Mouse (Mus musculus) embryonic stem cell, embryonic (primary cell): ENCODE measurements at regions not wholly inside any gene's neighbourhood (a gene's known extent, or its start where the extent isn't known, plus 50 kb on each side); places are given as distances from the start of the nearest gene placed in this dataset.
"Not testable (repeated sequence)": the region's sequence is repeated elsewhere in the genome, so short reads cannot be mapped to it uniquely, and the experiment has no call there.

ENCODE experiments used
- CTCF ChIA-PET, 4 experiments: fragments of 300-600 bp in 2 of 4; fragments of 350-600 bp in 2 of 4; sonication (Branson Sonifier 250); formaldehyde crosslinking; loops; one replicate each; lab custom pipeline; 2022; ENCODE audit warnings: inconsistent platforms in 2 of 4; lab: Charles Lee
- POLR2A ChIA-PET, 4 experiments: fragments of 300-600 bp in 2 of 4; fragments of 350-600 bp in 2 of 4; sonication (Branson Sonifier 250); formaldehyde crosslinking; loops; one replicate each; lab custom pipeline; 2022; ENCODE audit warnings: antibody characterized with exemption in 4 of 4, inconsistent platforms in 1 of 4; lab: Charles Lee

DNA sequence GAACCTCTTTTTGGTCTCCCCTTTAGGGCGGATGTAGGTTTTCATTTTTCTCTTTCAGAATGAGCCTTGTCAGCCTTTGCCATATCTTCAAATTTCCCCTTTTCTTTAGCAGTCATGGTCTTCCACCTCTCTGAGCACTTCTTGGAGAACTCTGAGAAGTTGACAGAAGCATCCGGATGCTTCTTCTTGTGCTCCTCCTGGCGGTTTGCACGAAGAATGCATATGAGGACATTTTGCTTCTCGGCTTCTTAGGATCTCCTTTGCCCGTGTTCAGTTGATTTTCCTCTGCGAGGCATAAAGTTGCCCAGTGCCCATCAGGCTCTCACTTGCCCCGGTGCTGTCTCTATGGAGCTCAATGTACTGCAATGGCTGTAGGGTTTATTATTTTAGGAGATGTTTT, 78.5 kb upstream of the Galnt18 start:
- ChIA-PET CTCF (interaction anchor here in 1 of 4 experiments (0.6 to 0.9 kb wide), 2 partner anchors 287 to 296 kb away, joined by 5 to 6 read pairs; no protein-coding TSS in a partner anchor), POLR2A (interaction anchor here in 1 of 4 experiments (0.7 kb wide), 1 partner anchor 585 kb away, joined by 3 read pairs; no protein-coding TSS in a partner anchor)

DNA sequence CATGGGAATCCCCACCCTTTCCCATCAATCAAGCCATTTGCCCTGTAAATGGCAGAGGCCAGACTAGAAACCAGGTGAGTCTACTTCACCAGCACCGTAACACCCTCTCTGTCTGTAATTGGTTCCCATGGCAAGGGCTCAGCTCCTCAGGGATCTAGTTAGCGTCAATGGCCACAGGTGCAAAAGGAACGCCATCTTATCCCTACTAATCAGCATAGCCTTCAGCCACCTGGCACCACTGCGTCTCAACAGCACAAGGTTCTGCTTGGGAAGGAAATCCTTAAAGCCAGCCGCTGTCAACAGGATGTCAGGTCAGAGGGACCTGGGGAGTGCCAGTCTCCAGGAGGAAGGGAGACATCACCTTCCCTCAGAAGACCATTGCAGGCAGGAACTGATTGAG, 77.2 kb upstream of the Galnt18 start:
- CTCF ChIA-PET: no interaction called here
- POLR2A ChIA-PET: no interaction called here

DNA sequence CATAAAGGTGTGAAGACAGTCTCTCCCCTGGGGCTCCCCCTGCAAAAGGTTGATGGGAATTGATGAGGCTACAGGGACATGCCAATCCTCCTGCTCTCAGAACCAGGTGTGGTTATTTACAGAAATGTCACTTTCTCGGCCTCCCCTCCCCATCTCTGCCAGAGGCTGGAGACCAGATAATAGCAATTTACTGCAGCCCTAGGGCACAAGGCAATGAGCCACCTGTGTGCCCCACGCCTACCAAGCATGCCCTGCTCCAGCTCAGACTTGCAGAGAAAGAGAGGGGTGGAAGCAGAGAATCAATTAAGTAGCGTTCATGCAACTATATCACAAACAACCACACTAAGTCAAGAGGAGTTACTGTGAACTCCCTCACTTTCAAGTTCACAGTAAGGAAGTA, 75.5 kb upstream of the Galnt18 start:
- POLR2A ChIA-PET: interaction anchor here in 1 of 4 experiments (1.0 kb wide), 1 partner anchor 9 kb away, joined by 3 read pairs; no protein-coding TSS in a partner anchor
- CTCF ChIA-PET: no interaction called here

DNA sequence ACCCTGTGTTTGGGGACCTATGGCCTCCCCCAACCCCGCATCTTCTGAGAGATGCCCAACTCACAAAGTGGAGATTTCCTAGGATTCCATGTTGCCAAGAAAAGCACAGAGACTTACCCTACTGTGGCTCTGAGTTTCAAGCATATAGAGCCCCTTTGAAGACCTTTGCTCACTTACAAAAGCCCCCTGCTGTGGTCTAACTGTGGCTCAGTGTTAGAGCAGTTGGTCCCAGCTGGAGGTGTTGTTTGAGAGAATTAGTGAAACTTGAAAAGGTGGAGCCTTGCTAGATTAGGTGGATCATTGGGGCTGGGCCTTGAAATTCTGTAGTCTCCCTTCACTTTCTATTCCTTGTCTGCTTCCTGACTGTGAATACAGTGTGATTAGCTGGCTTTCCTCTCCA, 66.6 kb upstream of the Galnt18 start:
- ChIA-PET CTCF (no interaction called here), POLR2A (no interaction called here)

DNA sequence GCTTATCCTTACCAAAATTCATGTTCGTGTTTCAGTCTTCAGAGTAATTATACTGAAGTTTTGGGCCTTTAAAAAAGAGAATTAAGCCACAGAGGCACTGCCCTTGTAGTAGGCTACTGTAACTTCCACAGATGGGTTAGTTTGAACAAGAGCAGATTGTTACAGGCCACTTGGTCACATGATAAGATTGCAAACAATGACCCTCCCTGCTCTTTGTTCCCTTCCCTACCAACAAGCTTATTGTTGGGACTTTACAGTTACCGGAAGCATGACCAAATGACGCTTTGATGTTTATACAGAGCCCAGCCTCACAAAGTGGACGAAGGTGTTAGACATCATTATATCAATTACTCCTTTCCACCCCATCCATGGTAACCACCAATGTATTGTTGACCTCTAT, 63.9 kb upstream of the Galnt18 start:
- CTCF ChIA-PET: interaction anchor here in 1 of 4 experiments (0.6 kb wide), 1 partner anchor 216 kb away, joined by 3 read pairs; no protein-coding TSS in a partner anchor
- POLR2A ChIA-PET: no interaction called here

DNA sequence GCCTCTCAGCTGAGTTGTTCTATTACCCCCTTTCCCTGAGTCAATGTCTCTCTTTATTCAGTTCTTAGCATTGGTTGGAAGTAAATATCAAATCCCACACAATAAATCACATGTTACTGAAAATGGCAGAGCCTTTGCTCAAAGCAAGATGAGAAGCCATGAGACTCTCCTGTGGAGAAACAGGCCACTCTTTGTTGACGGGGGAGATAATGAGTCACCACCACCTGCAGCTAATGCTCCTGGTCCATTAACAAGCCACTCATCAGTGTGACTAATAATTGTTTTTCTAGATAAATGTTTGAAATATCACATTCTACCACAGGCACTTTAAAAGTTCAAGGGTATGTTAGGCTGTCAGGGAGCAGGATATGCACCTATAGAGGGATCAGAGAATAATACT, 61.0 kb upstream of the Galnt18 start:
- CTCF ChIA-PET: no interaction called here
- POLR2A ChIA-PET: no interaction called here

GRCm38 (mm10) chr7:111838162-111838561, 58.4 kb upstream of the Galnt18 start:
- POLR2A ChIA-PET: no interaction called here
- CTCF ChIA-PET: no interaction called here

DNA sequence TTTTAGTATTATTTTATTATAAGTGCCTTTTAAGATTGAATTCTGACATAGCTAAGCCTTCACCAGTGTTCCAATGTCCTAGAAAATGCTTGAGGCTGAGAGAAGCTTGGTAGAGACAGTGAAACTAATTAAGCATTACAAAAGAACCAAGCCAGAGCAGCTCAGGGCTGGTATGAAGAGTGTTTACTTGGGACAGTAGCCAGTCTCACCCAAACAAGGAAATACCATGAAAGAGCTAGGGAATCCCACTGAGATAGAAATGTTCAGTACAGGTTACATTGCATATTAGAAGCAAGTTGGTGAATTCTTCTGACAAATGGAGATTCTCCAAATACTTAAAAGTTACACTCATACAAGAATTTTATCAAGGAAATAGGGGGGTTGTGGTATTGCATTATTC, 54.6 kb upstream of the Galnt18 start:
- CTCF ChIA-PET, POLR2A ChIA-PET: not testable (repeated sequence)

DNA sequence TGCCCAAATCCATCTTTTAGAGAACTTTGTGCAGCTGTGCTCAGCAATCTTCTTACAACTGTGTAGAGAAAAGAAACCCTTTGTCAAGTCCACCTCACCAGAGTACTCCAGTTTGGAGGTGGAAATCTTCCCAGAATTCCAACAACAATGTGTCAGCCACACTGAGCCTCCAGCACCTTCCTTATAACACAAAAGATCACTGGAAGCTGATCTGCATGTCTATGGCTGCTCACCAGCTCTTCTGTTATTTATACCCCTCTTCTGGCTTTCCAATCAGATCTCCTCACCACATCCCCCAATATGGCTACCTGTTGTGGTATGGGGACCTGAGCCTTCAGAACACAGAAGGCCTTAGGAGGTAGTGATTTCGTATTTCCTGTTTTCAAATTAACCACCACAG, 50.2 kb upstream of the Galnt18 start:
- ChIA-PET POLR2A (interaction anchor here in 1 of 4 experiments (0.7 kb wide), 1 partner anchor 9 kb away, joined by 3 read pairs; no protein-coding TSS in a partner anchor), CTCF (no interaction called here)
